Mouse (Mus musculus): ENCODE results near the gene Zbtb38.

Zbtb38 gene

DNA sequence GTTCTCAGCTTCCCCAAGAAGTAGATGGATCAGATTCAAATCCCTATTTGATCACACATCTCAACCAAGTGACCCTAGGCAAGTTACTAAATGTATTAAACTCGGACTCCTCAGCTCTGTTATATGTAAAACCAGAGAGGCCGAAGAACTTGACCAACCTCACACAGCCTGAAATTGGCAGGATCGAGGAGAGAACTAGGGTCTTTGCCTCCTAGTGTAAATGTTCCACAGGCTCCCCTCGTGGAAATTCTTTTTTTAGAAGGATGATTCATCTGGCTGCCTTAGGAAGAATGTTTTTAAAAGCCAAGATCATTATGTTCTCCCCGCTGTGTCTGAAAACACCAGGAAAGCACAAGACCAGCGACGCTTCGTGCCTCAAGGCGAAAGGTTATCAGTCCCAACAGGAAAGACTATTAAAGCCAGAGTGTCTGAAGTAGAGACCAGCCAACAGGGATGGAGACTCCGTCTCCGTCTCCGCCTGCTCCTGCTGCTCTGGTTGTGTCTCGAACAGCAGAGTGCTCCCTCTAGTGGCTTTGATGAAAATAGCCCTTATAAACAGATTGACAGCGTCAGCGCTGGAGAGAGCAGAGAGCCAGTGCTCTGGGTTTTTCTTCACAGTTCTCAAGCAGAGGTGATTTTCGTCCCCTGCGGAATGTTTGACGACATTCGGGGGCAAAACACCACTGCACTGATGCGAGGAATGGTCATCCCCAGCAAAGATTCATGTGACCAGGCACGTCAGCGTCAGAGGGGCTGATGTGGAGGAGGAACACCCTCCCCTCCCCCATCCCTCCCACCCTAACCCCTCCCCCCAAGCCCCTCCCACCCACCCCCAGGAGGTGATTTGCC, 6.3 kb upstream of the Zbtb38 start:
- DNase-seq (ENCODE audit: low spot score in 2 of 2) = peak; percentile 72 to 74

DNA sequence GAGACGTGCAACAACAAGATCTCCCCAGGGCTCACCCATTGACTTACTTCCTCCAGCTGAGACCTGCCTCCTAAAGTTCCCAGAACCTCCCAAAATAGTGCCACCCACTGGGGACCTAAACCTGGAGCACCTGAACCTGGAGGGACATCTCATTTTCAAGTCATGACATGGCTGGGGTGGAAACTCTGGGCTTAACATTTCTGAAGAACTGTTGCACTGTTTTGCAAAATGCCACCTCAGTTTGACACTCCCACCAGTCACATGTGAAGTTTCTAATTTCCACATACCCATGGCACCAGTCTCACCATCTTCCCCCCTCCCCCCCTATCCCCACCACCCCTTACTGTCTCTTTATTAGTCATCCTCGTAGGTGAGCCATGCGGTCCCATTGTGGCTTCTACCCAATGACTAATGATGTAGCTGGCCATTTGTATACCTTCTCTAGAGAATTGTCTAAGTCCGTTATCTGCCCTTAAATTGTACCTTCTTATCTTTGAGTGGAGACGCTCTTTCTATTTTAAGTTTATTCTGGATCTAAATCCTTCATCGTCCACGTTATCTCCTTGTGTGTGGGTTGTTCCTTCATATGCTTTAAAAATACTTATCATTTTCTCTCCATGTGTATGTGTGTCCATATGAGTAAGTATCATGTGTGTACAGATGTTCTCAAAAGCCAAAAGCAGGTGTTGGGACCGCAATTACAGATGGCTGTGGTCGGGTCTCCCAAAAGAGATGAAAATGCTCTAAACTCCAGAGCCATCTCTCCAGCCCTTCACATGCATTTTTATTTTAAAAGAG, 4.2 kb upstream of the Zbtb38 start:
- no peak for DNase-seq (ENCODE audit: low spot score in 2 of 2)

DNA sequence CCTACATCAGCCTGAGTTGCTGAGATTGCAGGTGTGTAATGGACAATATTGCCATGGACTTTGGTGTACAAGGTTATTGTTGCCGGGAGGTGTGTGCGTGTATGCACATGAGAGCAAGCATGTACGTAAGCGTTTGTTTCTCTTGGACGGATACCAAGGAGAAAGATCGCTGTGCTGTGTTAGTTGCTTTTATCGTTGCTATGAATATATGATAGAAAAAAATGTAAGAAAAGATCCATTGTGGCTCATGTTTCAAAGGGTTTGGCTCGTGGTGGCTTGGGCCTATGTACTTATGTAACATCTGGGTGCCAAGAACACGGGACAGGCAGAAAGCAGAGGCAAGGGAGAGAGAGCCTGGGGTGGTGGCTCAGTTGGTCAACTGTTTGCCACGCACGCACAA, 3.1 kb upstream of the Zbtb38 start:
- DNase-seq (ENCODE audit: low spot score in 2 of 2) = no peak

DNA sequence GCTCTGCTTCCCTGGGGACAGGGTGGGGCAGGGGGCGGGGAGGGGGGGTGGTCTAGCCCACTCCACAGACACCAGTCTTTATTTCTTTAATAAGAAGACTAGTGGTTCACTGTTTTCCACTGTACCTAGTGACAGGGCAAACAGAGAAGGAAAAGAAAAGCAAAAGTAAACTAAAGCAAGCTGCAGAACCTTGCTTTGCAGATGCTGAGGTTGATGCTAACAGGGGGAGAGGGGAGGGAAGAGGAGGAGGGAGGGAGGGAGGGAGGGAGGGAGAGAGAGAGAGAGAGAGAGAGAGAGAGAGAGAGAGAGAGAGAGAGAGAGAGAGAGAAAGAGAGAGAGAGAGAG, 2.0 kb upstream of the Zbtb38 start:
- no peak for DNase-seq (ENCODE audit: low spot score in 2 of 2)

DNA sequence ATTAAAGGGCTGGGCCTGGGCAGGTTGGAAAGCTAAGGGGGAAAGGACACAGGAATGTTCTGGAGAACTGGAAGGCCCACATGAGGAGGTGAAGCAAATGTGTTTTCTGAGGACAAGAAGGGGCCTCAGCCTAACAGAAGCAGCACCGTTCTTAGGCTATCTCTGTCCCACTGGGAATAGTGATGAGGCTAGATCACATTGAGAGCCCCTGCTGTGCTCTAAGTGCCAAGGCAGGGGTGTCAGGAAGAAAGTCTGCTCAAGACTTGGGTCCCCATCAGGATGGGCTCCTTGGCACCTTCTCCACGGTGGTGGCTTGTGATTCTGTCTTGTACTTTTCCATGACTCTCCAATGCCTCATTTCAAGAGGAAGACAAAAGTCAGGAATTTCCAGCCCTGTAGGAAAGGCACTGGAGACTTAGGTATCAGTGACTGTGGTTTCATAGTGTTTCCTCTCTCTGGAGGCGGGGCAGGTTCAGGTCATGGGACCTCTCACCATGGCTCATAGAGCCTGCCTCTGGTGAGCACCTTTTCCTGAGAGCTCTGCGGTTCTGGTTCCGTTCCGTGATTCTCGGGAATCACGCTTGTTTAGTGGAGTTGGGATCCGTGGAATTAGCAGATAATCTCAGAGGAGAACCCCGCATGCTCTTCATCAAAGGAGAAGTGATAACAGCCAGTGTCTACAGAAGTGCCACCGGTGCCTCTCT, 1.4 kb upstream of the Zbtb38 start:
- DNase-seq (ENCODE audit: low spot score in 2 of 2) = no peak

DNA sequence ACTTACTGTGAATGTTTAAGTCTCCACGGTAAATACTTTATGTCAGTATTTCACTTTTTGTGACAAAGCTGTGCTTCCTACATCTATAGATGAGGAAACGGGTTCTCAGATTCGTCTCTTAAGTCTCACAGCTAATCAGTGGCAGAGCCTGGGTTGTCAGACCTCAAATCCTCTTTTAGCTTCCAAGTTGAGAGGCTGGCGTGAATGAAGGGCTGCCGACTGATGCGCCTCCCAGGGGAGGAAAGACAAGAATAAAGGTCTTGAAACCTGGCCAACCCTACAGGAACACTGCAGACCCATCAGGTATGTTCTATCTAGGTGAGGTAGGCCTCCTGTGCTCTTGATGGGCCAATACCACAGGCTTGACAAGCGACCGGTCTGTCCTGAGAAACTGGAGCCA, 761 bp upstream of the Zbtb38 start:
- no peak for DNase-seq (ENCODE audit: low spot score in 2 of 2)

DNA sequence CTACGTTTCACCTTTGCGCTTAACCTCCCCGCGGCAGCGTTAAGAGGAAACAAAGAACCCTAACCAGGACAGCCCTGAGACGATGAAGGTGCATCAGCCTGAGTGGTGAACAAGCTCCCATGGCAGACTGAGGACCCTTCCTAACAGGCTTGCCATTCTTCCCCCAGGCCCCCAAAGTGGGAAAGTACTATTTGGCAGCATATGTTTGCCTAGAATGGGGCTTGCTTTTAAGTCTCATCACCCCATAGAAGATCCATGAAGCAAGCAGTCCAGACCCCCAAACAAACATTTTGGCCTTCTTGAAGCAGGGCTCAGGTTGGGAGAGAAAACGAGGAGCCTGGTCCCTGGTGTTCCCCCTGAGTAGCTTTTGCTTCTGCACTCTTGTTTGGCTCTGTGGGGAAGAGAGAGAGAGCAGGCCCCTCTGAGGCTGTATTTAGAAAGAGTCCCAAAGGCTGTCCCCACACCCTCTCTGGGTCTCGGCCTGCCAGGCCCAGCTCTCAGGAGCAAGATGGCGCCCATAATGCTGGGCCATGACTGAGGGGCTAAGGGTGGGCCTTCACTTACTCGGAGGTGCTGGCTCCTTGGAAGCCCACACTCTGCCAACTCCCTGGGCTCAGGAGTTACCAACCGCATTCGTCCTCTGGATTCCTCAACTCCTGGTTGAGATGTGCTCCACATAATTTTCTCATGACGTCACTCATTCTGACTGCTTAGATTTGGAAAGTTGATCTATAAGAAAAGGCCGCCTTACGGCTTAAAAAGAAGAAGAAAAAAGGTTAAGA, 619 bp downstream of the Zbtb38 start:
- DNase-seq (ENCODE audit: low spot score in 2 of 2) = no peak

DNA sequence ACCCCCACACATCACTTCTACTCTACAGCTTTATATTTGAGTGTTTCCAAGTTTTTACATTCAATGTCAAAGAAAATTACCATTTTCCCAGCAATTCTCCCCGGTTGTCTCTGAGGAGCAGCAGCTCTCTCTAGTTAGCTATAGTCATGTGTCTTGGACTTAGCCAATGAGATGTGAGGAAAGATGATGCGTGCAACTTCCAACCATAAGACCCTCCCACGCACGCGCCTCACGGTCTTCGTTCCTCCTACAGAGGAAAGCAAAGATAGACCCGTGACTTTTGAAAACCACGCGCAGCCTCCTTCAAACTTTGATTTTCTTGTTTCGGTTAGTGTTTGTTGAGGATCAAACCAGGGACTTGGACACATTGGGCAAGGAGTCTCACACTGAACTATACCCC, 2.0 kb downstream of the Zbtb38 start:
- DNase-seq (ENCODE audit: low spot score in 2 of 2) = no peak

DNA sequence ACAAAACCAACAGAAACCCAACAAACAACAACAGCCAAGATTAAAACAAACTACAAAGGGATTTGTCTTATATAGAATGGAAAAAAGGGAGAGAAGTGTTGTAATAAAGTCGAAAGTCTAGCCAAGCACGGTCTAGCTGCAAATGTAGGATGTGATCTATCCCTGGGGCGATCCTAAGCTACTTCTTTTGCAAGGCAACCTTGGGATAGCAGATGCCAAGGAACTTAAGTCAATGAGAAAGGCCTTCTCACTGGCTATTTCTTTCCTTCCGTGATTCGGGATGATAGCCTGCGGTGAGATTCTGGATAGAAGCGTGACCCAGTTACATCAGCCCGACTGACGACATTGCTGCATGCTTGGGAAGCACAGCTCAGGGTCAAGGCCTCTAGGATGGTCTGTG, 6.1 kb downstream of the Zbtb38 start:
- DNase-seq (ENCODE audit: low spot score in 2 of 2) = no peak

DNA sequence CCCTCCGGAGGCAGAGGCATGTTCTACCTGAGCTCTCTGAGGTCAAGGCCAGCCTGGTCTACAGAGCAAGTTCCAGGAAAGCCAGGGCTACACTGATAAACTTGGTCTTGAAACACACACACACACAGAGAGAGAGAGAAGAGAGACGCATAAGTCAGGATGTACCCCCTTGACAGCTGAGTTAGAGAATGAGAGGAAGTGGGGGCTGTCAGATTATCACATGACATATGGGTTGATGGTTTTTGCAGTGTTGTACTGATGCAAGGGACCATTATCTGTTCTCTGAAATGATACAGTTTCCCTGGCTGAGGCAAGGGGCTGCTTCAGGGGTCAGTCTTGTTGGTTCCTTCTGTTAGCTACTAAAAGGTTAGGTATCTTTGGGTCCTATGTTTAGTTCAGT, 7.7 kb downstream of the Zbtb38 start:
- no peak for DNase-seq (ENCODE audit: low spot score in 2 of 2)

DNA sequence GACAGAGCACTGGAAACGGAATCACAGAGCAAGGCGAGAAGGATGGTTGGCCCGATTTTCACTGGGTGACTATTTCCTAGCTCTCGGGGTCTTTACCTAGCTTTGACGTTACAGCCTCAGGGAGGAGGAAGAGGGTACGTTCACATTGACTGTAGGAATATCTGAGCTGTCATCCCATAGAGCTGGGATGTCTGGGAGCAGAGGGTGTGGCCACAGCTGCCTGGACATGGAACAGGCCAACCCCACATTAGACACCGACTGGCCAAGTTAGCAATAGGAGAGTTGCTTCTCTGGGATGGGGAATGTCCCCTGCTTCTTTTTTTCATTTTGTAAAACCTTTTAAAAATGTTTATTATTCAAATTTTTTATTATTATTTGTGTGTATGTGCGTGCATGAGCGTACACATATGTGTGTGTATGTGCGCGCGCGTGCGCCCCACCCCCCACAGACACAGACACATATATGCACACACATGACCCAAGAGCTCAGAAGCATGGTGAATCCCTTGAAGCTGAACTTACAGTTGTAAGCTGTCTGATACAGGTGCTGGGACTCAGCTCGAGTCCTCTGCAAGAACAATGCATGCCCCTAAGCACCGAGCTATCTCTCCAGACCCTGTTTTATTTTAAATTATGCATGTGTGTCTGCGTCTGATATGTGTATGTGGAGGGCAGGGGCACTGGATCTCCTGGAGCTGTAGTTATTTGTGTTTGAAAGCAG, 11.1 kb downstream of the Zbtb38 start:
- DNase-seq (ENCODE audit: low spot score in 2 of 2) = no peak

DNA sequence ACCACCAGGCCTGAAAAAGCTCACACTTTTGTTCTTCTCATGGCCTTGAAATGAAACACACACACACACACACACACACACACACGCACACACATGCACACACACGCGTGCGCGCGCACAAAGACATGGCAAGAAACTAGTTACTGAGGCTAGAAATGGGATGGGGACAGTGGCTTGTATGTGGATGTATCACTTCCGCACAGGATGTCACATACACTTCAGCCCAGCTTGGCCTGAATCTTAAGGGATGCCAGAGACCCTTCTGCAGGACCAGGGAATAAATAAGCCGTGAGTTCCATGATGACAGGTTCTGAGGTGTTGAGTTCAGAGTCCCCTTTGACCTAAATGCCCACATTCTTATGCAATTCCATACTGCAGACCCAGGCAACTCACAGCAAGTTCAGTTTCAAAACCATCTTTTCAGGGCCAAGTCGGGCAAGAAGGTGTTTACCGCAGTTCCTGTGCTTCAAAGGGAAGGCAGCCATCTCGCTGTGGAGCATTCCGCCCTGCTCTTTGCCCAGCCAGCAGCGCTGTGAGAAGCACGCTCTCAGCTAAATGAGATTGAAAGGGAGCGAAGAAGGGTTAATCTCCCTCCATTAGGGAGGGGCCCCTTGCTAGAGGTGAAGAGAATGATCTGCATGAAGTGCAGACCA, 11.8 kb downstream of the Zbtb38 start:
- DNase-seq (ENCODE audit: low spot score in 2 of 2) = no peak

DNA sequence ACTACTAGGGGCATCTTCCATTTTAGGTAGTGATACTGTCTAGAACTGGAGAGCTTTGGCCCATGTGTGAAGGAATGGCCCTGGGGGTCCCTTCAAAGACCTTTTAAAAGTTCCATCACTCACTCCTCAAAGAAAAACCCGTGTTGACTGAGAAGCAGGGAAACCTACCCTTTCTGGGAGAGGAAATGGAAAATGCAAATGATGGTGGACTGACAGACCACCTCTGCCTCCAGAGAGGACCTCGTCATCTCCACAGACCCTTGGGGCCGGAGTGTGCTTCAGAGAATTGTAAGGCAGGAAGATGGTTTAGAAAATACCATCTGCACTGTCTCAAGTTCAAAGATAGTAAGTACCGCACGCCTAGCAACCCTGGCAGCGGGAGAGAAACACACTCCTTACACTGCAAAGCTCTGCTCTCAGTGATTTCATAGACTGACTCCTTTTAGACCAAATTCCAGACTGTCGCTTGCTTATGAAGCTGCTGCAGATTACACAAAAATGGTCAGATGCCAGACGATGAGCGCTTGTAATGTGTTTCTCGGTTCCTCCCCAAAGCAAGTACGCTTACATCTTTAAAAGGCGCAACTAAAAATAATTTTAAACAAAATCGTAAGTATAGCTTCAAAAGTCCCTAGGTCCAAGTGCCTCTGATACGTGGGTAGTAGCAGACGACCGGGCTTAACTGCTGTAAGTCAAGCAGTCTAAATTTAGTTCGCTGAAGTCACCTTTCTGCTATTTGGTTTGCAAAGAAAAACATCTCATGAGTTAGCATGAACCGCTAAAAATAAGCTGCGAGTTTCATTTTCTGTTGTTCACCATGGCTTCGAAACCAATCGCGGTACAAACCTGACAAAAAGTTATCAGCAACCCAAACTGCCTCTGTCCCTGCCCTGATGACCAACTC, 12.6 kb downstream of the Zbtb38 start:
- peak; percentile 64 to 66 for DNase-seq (ENCODE audit: low spot score in 2 of 2)

DNA sequence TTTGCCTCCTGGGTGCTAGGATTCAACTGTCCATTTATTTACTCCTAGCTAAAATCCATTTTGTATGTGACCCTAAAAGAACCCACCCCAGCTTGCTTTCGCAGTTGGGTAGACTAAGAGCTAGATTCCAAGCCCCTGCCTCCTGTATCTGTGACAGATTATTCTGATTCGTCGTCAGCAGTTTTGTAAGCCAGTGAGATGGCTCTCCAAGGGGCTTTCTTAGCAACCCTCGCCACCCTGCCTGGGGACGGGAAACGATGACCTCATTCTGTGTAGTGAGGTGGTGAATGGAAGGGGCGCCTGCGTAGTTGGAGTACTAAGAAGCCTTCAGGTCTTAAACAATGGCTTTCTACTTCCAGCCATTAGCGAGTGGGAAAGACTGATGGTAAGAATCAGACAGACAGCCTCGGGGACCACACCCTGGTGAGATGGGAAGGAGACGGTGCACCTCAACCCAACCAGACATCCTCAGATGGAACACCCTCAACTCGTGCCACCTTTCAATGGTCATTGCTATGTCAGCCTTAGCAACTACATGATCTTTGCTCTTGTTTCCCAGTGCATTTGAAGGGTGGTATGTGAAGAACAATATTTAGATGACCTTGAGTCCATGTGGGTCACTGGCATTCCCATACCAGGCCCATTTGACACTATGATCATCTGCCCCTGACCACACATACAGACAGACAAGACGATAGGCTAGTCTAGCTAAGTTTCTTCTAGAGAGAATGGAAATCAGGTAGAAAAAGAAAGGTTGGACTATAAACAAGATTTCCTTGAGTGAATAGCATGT, 13.9 kb downstream of the Zbtb38 start:
- no peak for DNase-seq (ENCODE audit: low spot score in 2 of 2)

DNA sequence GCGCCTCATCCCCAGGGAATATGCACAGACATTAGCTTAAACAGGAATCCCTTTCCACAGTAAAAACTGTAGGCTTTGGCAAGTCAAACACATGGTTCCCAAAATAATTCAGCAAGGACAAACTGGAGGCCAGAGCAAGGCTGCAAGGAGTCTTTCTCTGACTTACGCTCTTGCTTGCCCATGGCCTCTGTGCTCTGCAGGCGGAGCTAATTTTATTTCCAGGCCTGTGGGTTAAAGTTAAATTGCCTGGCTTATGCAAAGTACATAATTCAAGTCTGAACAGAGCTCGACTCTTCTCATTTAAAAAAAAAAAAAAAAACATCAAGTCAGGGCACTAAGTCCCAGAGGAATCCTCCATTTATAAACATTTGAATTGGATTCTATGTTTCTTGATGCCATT, 16.7 kb downstream of the Zbtb38 start:
- DNase-seq (ENCODE audit: low spot score in 2 of 2) = no peak

DNA sequence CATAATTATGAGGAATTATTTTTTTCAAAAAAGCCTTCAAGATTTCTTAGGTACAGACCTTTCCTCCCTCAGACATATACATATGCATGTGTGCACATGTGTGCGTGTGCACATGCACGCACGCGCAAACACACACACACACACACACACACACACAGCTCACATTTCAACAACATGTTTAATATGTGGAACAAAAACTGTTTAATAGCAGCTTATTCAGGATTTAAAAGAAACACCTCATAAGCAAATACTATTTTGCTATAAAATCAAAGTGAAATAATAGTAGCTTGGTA, 19.3 kb downstream of the Zbtb38 start:
- no peak for DNase-seq (ENCODE audit: low spot score in 2 of 2)

DNA sequence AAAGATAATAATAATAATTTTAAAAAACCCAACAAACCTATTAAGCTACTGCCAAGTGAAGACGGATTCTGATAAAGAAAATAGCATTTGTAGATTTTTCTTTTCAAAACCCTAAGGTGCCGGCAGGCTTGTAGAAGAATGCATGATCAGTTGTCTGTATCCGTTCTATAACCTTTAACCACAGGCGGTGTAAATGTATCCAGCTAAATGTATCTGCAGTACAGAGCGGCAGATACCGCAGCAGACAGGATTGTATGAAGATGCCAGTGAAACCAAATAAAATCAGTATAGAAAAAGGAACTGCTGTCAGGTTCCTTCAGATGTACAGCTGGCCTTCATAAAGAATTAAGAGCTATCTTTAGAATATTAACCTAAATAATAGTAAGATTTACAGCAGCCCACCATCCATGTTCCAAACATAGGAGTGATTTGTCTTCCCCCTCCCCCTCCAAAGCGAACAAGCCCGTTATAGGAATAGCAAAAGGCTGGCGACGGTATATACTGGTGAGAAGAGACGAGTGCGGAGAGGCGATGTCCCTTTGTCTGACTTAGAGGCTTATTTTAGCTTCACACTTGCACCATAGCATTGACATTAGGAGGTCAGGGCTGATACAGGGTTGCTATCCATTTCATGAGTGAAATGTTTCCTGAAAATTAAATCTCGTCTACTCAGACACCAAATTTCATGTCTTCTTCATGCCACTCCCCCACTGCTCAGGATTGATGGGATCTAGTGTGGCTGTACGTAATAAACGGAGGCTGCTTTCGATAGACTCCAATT, 19.8 kb downstream of the Zbtb38 start:
- DNase-seq (ENCODE audit: low spot score in 2 of 2) = no peak

DNA sequence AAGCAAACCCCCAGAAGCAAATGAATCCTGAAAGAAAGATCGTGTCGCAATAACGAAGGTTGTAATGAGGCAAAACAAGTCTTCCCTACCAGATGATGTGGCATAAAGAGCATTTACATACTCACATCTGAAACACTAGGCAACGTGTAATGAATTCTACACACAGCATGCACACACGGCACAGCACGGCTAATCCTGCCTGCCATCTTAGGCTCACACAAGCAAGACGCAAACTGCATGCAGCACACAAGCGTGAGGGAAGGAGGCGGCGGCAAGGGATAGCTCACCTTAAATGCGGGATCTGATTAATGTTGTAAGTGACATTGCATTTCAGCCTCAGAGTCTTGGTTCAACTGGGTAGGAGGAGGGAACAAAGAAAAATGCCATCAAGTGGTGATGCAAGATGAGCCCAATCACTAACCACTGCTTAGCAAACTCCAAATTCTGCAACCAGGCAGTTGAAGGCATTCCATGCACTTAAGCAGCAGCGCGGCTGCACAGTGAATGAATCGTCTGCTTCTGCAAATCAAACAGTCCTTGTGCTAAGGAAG, 20.6 kb downstream of the Zbtb38 start:
- peak in 1 of 2 experiments; percentile 73 for DNase-seq (ENCODE audit: low spot score in 2 of 2)

Measured in right cerebral cortex, adult 2 months (tissue).